Mouse (Mus musculus): ENCODE measurements around the gene Kcnk13.

- TF ChIP-seq CTCF (IDR thresholded peaks at IDR 0.05; ENCODE audit: low read depth, low read length) (peak; percentile 54), GATA1 (IDR thresholded peaks at IDR 0.05; ENCODE audit: borderline replicate concordance, low read length) (no peak), TAL1 (conservative IDR thresholded peaks at IDR 0.05; ENCODE audit: low read depth, low read length) (no peak), POLR2AphosphoS5 (IDR thresholded peaks at IDR 0.05; ENCODE audit: insufficient replicate concordance, low read depth, low read length) (no peak)
Measured at GRCm38 (mm10) chr12:99921045-99921444, 43.3 kb upstream of the Kcnk13 start.

Measured in G1E (cell line).